Mouse (Mus musculus) spleen, adult 2 months (tissue): ENCODE measurements around the gene Gprc5c.

Experiments
- CTCF ChIP-seq: fragments of 200-500 bp; IDR thresholded peaks from 2 replicates; pipeline ENCODE4 v1.5.1; 2011; ENCODE audit warnings: mild to moderate bottlenecking, inconsistent platforms; ENCODE audit not compliant: insufficient read depth, insufficient read length, insufficient replicate concordance; ENCODE audit errors: extremely low read depth
- POLR2A ChIP-seq: fragments of 200-500 bp; IDR thresholded peaks from 2 replicates; pipeline ENCODE4 v1.6.1; 2011; ENCODE audit warnings: low read depth, low read length, inconsistent platforms

GRCm38 (mm10) chr11:114829499-114830432 is 21.2 kb upstream of the Gprc5c start:
- TF ChIP-seq CTCF (no peak), POLR2A (no peak)
